Mouse (Mus musculus): Measurements from ENCODE around the gene Gh. TPM values are rescaled to one million over a fixed set of nuclear protein-coding genes. Genes with fewer than 3 reads are reported as not detected.

The Gh gene
- polyA plus RNA-seq, 1 experiment, result not detected

GRCm38 (mm10) chr11:106338870-106339269 lies 37.2 kb upstream of the Gh start:
- no peak overlapping the region for H3K27ac ChIP-seq (ENCODE audit: insufficient read depth, low read length)
- TF ChIP-seq POLR2A (IDR thresholded peaks at IDR 0.05; ENCODE audit: insufficient read depth, low read length), result no peak
- no peak for TF ChIP-seq CTCF (IDR thresholded peaks at IDR 0.05; ENCODE audit: low read depth, low read length)
- no peak for TF ChIP-seq EP300 (IDR thresholded peaks at IDR 0.05; ENCODE audit: insufficient read depth, low read depth, low read length)

DNA sequence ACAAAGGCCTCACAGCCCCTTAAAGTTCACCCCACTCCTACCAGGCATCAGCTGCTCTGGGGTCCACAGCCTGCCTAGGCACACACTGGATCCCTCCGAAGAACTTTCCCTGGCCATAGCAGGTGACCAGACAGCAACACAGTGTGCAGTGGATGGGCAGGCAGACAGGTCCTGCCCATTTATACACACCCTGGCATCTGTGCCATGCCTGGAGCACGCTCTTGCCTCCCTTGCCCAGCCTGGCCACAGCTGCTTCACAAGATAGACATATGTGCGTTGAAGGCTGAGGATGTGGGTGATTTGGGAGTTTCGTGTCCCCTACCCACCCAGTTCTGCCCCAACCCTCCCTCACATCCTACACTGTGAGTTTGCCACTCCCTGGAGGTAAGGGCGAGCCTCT lies 36.4 kb upstream of the Gh start:
- Histone ChIP-seq H3K36me3 (ENCODE audit: control insufficient read depth, insufficient read depth, low read length, poor library complexity, severe bottlenecking) (no peaks in the 10 kb centered on the region), H3K27me3 (ENCODE audit: control insufficient read depth, insufficient read depth, low read length, poor library complexity, severe bottlenecking) (no peaks in the 10 kb centered on the region), H3K9ac (ENCODE audit: low read depth, poor library complexity, severe bottlenecking) (no peak overlapping the region), H3K4me3 (ENCODE audit: low read depth, low read length) (no peak overlapping the region), H3K9me3 (replicated peaks; ENCODE audit: control insufficient read depth, insufficient read depth, low read length, poor library complexity, severe bottlenecking) (no peaks in the 10 kb centered on the region), H3K27ac (ENCODE audit: insufficient read depth, low read length) (no peak overlapping the region), H3K4me1 (ENCODE audit: control insufficient read depth, insufficient read depth, low read length) (no peaks in the 10 kb centered on the region)
- no peak for TF ChIP-seq EP300 (IDR thresholded peaks at IDR 0.05; ENCODE audit: insufficient read depth, low read depth, low read length)
- TF ChIP-seq CTCF (IDR thresholded peaks at IDR 0.05; ENCODE audit: low read depth, low read length), result no peak
- TF ChIP-seq POLR2A (IDR thresholded peaks at IDR 0.05; ENCODE audit: insufficient read depth, low read length), result no peak

More at GRCm38 (mm10) chr11:106338870-106339269, 37.2 kb upstream of the Gh start:
- no peaks in the 10 kb centered on the region for H3K4me1 ChIP-seq (ENCODE audit: control insufficient read depth, insufficient read depth, low read length)
- H3K4me3 ChIP-seq (ENCODE audit: low read depth, low read length), result no peak overlapping the region
- no peaks in the 10 kb centered on the region for H3K36me3 ChIP-seq (ENCODE audit: control insufficient read depth, insufficient read depth, low read length, poor library complexity, severe bottlenecking)
- no peaks in the 10 kb centered on the region for H3K9me3 ChIP-seq (replicated peaks; ENCODE audit: control insufficient read depth, insufficient read depth, low read length, poor library complexity, severe bottlenecking)
- H3K27me3 ChIP-seq (ENCODE audit: control insufficient read depth, insufficient read depth, low read length, poor library complexity, severe bottlenecking), result no peaks in the 10 kb centered on the region
- H3K9ac ChIP-seq (ENCODE audit: low read depth, poor library complexity, severe bottlenecking), result no peak overlapping the region

GRCm38 (mm10) chr11:106334066-106334465 lies 32.4 kb upstream of the Gh start:
- H3K9me3 ChIP-seq (replicated peaks; ENCODE audit: control insufficient read depth, insufficient read depth, low read length, poor library complexity, severe bottlenecking), result no peaks in the 10 kb centered on the region
- no peaks in the 10 kb centered on the region for H3K36me3 ChIP-seq (ENCODE audit: control insufficient read depth, insufficient read depth, low read length, poor library complexity, severe bottlenecking)

DNA sequence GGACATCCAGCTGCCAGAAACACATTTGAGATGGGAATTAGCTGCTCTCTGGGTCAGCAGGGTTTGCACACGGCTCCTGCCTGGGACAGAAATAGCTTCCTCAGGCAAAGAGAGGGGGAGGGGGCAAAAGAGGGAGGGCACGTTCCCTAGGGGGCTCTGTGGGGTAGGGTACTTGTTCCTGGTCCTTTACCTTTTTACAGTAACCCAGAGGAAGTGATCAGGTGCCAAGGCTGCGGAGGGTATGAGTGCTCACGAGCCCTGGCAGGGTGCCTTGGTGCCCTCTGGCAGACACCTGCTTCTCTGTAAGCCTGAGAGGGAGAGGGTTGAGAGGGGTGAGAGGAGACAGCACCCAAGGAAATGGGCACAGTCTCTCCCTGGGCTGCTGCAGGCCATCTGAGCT lies 30.8 kb upstream of the Gh start:
- H3K36me3 ChIP-seq (ENCODE audit: control insufficient read depth, insufficient read depth, low read length, poor library complexity, severe bottlenecking), result no peaks in the 10 kb centered on the region
- no peak overlapping the region for H3K9ac ChIP-seq (ENCODE audit: low read depth, poor library complexity, severe bottlenecking)
- TF ChIP-seq CTCF (IDR thresholded peaks at IDR 0.05; ENCODE audit: low read depth, low read length), result no peak
- TF ChIP-seq EP300 (IDR thresholded peaks at IDR 0.05; ENCODE audit: insufficient read depth, low read depth, low read length), result no peak
- no peak for TF ChIP-seq POLR2A (IDR thresholded peaks at IDR 0.05; ENCODE audit: insufficient read depth, low read length)
- no peak overlapping the region for H3K4me3 ChIP-seq (ENCODE audit: low read depth, low read length)
- H3K4me1 ChIP-seq (ENCODE audit: control insufficient read depth, insufficient read depth, low read length), result no peaks in the 10 kb centered on the region
- no peaks in the 10 kb centered on the region for H3K27me3 ChIP-seq (ENCODE audit: control insufficient read depth, insufficient read depth, low read length, poor library complexity, severe bottlenecking)
- H3K9me3 ChIP-seq (replicated peaks; ENCODE audit: control insufficient read depth, insufficient read depth, low read length, poor library complexity, severe bottlenecking), result no peaks in the 10 kb centered on the region
- H3K27ac ChIP-seq (ENCODE audit: insufficient read depth, low read length), result no peak overlapping the region

More at GRCm38 (mm10) chr11:106334066-106334465, 32.4 kb upstream of the Gh start:
- Histone ChIP-seq H3K4me1 (ENCODE audit: control insufficient read depth, insufficient read depth, low read length) (no peaks in the 10 kb centered on the region), H3K4me3 (ENCODE audit: low read depth, low read length) (no peak overlapping the region), H3K27ac (ENCODE audit: insufficient read depth, low read length) (no peak overlapping the region), H3K27me3 (ENCODE audit: control insufficient read depth, insufficient read depth, low read length, poor library complexity, severe bottlenecking) (no peaks in the 10 kb centered on the region), H3K9ac (ENCODE audit: low read depth, poor library complexity, severe bottlenecking) (no peak overlapping the region)
- TF ChIP-seq CTCF (IDR thresholded peaks at IDR 0.05; ENCODE audit: low read depth, low read length) (no peak), POLR2A (IDR thresholded peaks at IDR 0.05; ENCODE audit: insufficient read depth, low read length) (no peak), EP300 (IDR thresholded peaks at IDR 0.05; ENCODE audit: insufficient read depth, low read depth, low read length) (no peak)

DNA sequence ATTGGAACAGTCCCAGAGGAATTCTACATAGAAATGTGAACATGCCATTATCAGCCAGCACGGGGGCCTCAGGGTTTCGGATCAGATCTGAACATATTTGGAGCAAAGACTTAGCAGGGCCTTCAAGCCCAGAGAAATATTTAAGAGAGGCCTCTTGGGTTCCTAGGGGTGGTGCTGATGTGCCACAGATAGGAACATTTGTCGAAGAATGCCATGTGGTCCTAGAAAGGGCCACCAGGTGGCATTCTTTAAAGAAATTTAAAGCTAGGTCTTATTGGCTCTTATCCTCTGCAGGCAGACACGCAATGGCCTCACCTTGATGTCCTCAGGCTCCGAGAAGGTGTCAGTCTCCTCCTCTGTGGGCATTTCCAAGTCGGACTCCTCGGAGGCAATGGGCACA lies 28.0 kb upstream of the Gh start:
- Histone ChIP-seq H3K4me1 (ENCODE audit: control insufficient read depth, insufficient read depth, low read length) (no peaks in the 10 kb centered on the region), H3K27ac (ENCODE audit: insufficient read depth, low read length) (no peak overlapping the region)

DNA sequence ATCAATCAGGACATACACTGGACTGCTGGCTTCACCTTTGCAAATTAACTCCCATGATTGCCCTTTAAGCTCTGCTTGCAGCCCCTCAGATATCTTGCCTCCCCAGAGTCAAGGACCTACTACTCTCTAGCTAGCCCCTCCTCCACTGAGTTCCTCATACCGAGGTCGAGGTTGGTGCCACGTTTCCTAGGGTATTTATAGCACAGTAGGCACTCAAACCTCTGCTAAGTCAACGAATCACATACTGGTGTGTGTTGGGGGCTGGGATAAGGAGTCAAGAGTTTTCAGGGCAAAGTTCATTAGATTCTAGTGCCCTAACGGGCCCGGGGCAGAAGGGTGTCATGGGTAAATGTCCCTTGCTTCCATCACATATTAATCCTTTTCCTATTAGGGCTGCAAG lies 27.5 kb upstream of the Gh start:
- H3K27ac ChIP-seq (ENCODE audit: insufficient read depth, low read length), result no peak overlapping the region
- H3K4me1 ChIP-seq (ENCODE audit: control insufficient read depth, insufficient read depth, low read length), result no peaks in the 10 kb centered on the region
- TF ChIP-seq EP300 (IDR thresholded peaks at IDR 0.05; ENCODE audit: insufficient read depth, low read depth, low read length) (no peak), POLR2A (IDR thresholded peaks at IDR 0.05; ENCODE audit: insufficient read depth, low read length) (no peak)
- no peak overlapping the region for H3K9ac ChIP-seq (ENCODE audit: low read depth, poor library complexity, severe bottlenecking)
- H3K36me3 ChIP-seq (ENCODE audit: control insufficient read depth, insufficient read depth, low read length, poor library complexity, severe bottlenecking), result no peaks in the 10 kb centered on the region
- no peaks in the 10 kb centered on the region for H3K9me3 ChIP-seq (replicated peaks; ENCODE audit: control insufficient read depth, insufficient read depth, low read length, poor library complexity, severe bottlenecking)
- no peak overlapping the region for H3K4me3 ChIP-seq (ENCODE audit: low read depth, low read length)
- no peaks in the 10 kb centered on the region for H3K27me3 ChIP-seq (ENCODE audit: control insufficient read depth, insufficient read depth, low read length, poor library complexity, severe bottlenecking)

More for the DNA sequence above, 28.0 kb upstream of the Gh start:
- TF ChIP-seq CTCF (IDR thresholded peaks at IDR 0.05; ENCODE audit: low read depth, low read length) (no peak), POLR2A (IDR thresholded peaks at IDR 0.05; ENCODE audit: insufficient read depth, low read length) (no peak), EP300 (IDR thresholded peaks at IDR 0.05; ENCODE audit: insufficient read depth, low read depth, low read length) (no peak)
- Histone ChIP-seq H3K9ac (ENCODE audit: low read depth, poor library complexity, severe bottlenecking) (no peak overlapping the region), H3K9me3 (replicated peaks; ENCODE audit: control insufficient read depth, insufficient read depth, low read length, poor library complexity, severe bottlenecking) (no peaks in the 10 kb centered on the region), H3K27me3 (ENCODE audit: control insufficient read depth, insufficient read depth, low read length, poor library complexity, severe bottlenecking) (no peaks in the 10 kb centered on the region), H3K36me3 (ENCODE audit: control insufficient read depth, insufficient read depth, low read length, poor library complexity, severe bottlenecking) (no peaks in the 10 kb centered on the region), H3K4me3 (ENCODE audit: low read depth, low read length) (no peak overlapping the region)

Data from ES-Bruce4 (cell line).